Mouse (Mus musculus) liver, embryonic 14.5 days (tissue): ENCODE measurements around the gene Nacc1. TPM values are rescaled to one million over a fixed set of nuclear protein-coding genes. Genes with fewer than 3 reads are reported as not detected.

Experiments used
- ATAC-seq: fragments of 200-750 bp; cut with Nextera tagmentation; 2 replicates; pipeline ENCODE4 v1.8.0; 2017; ENCODE audit warnings: moderate number of reproducible peaks, mild to moderate bottlenecking, moderate library complexity; ENCODE audit not compliant: insufficient read depth
- DNase-seq, 3 experiments: peaks; one replicate each; pipeline ENCODE4 v3.0.0-alpha.2; 2012 to 2013; ENCODE audit warnings: low read depth in 3 of 3, low spot score in 3 of 3
- H3K27ac ChIP-seq: fragments of 300-500 bp; sonication (generic); 2 replicates; pipeline ENCODE4 v1.5.1; 2014; ENCODE audit warnings: moderate library complexity, mild to moderate bottlenecking, control low read depth, inconsistent platforms
- H3K27me3 ChIP-seq: fragments of 300-500 bp; sonication (generic); 2 replicates; pipeline ENCODE4 v1.6.1; 2014; ENCODE audit warnings: mild to moderate bottlenecking, low read length, moderate library complexity; ENCODE audit not compliant: control insufficient read depth, insufficient read depth
- H3K36me3 ChIP-seq: fragments of 300-500 bp; sonication (generic); replicated peaks from 2 replicates; pipeline ENCODE4 v1.6.1; 2014; ENCODE audit warnings: low read depth; ENCODE audit not compliant: control insufficient read depth, insufficient read depth
- H3K4me1 ChIP-seq, 2 experiments: fragments of 200-500 bp in 1 of 2; fragments of 300-500 bp in 1 of 2; sonication (generic) in 1 of 2; replicated peaks; 2 replicates each; pipeline ENCODE4 v1.6.1; 2012 to 2014; ENCODE audit warnings: antibody characterized with exemption in 1 of 2, inconsistent platforms in 1 of 2, low read length in 1 of 2; ENCODE audit not compliant: control insufficient read depth in 2 of 2, insufficient read depth in 2 of 2
- H3K4me2 ChIP-seq: fragments of 300-500 bp; sonication (generic); 2 replicates; pipeline ENCODE4 v1.6.1; 2014; ENCODE audit warnings: low read depth, mild to moderate bottlenecking, control low read depth, moderate library complexity
- H3K4me3 ChIP-seq, 2 experiments: fragments of 200-500 bp in 1 of 2; fragments of 300-500 bp in 1 of 2; sonication (generic) in 1 of 2; 2 replicates each; pipeline ENCODE4 v1.5.1; 2012 to 2014; ENCODE audit warnings: low read depth in 2 of 2, low read length in 2 of 2, mild to moderate bottlenecking in 2 of 2, control low read depth in 1 of 2, inconsistent platforms in 1 of 2, moderate library complexity in 1 of 2; ENCODE audit not compliant: insufficient read depth in 1 of 2
- H3K9ac ChIP-seq: fragments of 300-500 bp; sonication (generic); replicated peaks from 2 replicates; pipeline ENCODE4 v1.6.1; 2014; ENCODE audit warnings: mild to moderate bottlenecking, control low read depth, moderate library complexity
- H3K9me3 ChIP-seq: fragments of 300-500 bp; sonication (generic); 2 replicates; pipeline ENCODE4 v1.6.1; 2016; ENCODE audit warnings: low read length, mixed read lengths; ENCODE audit not compliant: control insufficient read depth
- CTCF ChIP-seq: IDR thresholded peaks from 2 replicates; pipeline ENCODE4 v1.5.1; 2016; ENCODE audit warnings: antibody characterized with exemption, low read depth, control low read depth
- EP300 ChIP-seq: IDR thresholded peaks from 2 replicates; pipeline ENCODE4 v1.6.1; 2016; ENCODE audit warnings: antibody characterized with exemption, low read depth
- WGBS: fragments of 180-500 bp; shearing (Covaris S2); extraction: QIAGEN DNeasy Blood & Tissue Kit; methylation state at CpG from one replicate; pipeline ENCODE4 v1.1.7; 2014; ENCODE audit not compliant: insufficient replicate concordance; 5-methylcytosine and 5-hydroxymethylcytosine counted together
- polyA plus RNA-seq, 2 experiments: library from polyadenylated mRNA; depleted of rRNA in 1 of 2; stranded (reverse) in 1 of 2; unstranded in 1 of 2; fragments of >200 nt; fragmentation: Nextera tagmentation in 1 of 2; extraction: Ambion mirVana in 1 of 2; gene quantifications; 2 replicates each; pipeline versions ENCODE4 v1.2.1 to v1.2.3; 2012 to 2014

Gene Nacc1
- polyA plus RNA-seq, 2 experiments = 6.3 to 19.0 TPM

DNA sequence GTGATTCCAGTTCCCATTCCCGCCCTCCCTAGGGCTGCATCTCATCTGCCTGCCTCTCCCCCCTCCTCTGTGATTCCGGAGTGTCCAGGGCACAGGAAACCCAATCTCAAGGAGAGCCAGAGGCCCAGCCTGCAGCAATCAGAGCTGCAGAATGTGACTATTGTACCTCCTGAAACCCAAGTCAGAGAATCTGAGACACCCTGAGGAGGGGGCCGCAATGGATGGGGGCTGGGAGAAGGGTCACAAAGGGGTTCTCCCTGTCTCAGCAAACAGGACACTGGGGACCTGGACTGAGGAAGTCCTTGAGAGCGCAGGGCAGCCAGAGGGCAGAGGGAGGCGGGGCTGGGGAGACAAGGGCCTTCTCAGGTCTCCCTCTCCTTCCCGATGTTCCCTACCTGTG lies 45.3 kb upstream of the Nacc1 start:
- Histone ChIP-seq H3K27me3 (no peaks in the 10 kb centered on the region), H3K9me3 (no peaks in the 10 kb centered on the region), H3K36me3 (no peaks in the 10 kb centered on the region), H3K4me1 (peaks cover 40 to 51% of the 10 kb centered on the region in 2 experiments), H3K4me2 (no peak overlapping the region), H3K9ac (no peak overlapping the region), H3K27ac (no peak overlapping the region), H3K4me3 (no peak overlapping the region)
- TF ChIP-seq EP300 (no peak), CTCF (no peak)
- WGBS = 67% methylated on average over 6 of the region's 6 CpGs
- DNase-seq (no peak), ATAC-seq (no peak)

DNA sequence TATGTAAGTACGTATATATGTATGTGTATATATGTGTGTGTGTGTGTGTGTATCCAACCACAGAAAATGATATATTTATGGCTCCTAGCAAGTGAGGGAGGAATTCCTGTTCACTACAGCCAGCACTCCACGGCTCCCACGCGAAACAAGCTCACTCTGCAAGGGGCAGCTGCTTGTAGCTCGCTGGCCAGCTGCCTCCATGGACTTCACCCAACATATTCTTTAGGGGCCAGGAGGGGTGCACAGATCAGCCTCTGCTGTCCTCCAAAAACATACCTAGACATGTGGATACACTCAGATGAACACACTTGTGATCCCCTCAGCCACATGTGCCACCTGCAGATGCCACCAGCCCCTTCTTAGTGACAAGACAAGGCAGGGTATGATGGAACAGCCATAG lies 44.9 kb upstream of the Nacc1 start:
- Histone ChIP-seq H3K4me1 (peaks cover 40 to 49% of the 10 kb centered on the region in 2 experiments), H3K27ac (peak overlapping the region; percentile 98), H3K9me3 (no peaks in the 10 kb centered on the region), H3K36me3 (no peaks in the 10 kb centered on the region), H3K4me2 (no peak overlapping the region), H3K9ac (no peak overlapping the region), H3K4me3 (no peak overlapping the region), H3K27me3 (no peaks in the 10 kb centered on the region)
- 74% methylated on average over 5 of the region's 5 CpGs for WGBS
- TF ChIP-seq CTCF (no peak), EP300 (no peak)
- ATAC-seq (no peak), DNase-seq (no peak)

DNA sequence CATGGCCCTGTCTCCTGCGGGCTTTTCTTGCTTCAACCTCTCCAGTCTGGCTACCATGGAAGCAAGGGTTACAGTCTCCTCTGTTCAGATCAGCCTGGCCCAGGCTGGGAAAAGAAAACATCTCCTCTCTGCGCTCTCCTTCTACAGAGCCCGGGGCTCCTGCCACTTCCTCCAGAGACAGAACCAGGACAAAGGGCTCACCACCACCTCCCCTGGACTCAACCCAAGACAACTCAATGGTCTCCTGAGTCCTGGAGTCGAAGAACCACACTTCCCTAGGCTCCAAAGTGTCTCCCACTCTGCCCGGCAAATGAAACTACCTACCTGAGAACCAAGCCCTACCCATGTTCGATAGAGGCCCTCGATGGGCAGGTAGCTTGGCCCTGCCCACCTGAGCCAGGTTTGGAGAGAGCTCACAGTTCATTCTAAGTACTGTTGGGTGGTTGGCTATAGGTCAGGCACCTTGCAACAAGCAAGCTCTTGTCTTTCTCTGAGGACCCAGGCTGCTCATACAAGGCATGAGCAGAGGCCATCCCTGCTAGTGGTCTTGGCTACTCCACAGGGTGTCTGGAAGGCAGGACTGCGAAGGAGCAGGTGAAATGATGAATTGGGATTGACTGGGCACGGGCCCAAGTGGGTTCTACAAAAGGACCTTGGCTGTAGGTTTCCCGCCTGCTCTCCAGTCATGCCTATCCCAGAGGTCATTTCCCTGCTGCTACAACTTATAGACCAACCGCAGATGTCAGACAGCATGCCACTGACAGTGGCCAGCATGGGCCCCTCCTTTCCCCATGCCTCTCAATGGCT lies 43.9 kb upstream of the Nacc1 start:
- Histone ChIP-seq H3K27ac (peak overlapping the region; percentile 98), H3K27me3 (no peaks in the 10 kb centered on the region), H3K4me1 (peaks cover 44 to 55% of the 10 kb centered on the region in 2 experiments), H3K4me3 (peak overlapping the region; percentile 7 to 35; a peak in 3 of 4 replicates), H3K9ac (peak overlapping the region; percentile 84), H3K4me2 (peak overlapping the region; percentile 67), H3K9me3 (no peaks in the 10 kb centered on the region), H3K36me3 (peaks cover 2% of the 10 kb centered on the region; the same call in 1 of the 2 replicates)
- no peak for TF ChIP-seq CTCF
- TF ChIP-seq EP300 = no peak
- DNase-seq = no peak
- no peak for ATAC-seq
- WGBS = 50% methylated on average over 11 of the region's 11 CpGs

DNA sequence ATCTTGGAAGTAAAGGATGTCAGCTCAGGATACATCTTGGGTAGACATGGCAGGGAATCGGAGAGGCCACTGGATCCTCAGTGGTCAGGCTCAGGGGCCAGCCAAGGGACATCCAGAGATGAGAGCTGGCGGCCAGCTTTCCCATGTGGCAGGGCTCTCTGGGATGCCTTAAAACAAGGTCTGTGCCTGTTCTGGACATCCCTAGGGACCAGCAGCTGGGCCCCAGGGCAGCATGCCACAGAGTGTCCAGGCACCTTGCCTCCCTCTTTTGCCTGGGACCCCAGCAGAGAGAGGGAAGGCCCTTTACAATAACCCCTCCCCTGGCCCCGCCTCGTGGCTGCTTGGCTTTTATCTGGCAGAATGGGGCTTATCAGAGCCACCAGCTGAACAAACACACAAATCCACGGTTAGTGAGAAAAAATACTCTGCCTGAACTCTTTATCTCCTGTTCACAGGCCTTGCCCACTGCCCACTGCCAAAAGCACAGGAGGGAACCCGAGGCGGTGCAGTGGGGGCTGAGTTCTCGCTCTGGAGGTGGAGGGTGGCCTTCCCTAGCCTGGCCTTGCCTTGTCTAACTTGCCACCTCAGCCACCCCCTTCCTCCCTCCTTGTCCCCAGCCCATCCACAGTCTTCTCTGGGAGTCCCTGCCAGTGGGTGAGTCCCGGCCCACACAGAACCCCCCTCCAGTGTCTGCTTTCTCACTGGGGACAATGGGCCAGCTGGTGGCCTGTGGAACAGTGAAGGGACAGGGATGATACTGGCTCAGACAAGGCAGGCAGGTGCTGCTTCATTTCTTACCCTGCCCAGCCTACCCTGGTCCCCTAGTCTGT lies 43.1 kb upstream of the Nacc1 start:
- 8% methylated on average over 9 of the region's 9 CpGs for WGBS
- H3K27ac ChIP-seq = peak overlapping the region; percentile 98
- H3K4me2 ChIP-seq = peak overlapping the region; percentile 67
- H3K36me3 ChIP-seq = peaks cover 2% of the 10 kb centered on the region; the same call in 1 of the 2 replicates
- H3K9me3 ChIP-seq = no peaks in the 10 kb centered on the region
- H3K9ac ChIP-seq = peak overlapping the region; percentile 84
- H3K27me3 ChIP-seq = no peaks in the 10 kb centered on the region
- DNase-seq (peak; percentile 90 to 95 (median 93)), ATAC-seq (peak; percentile 92)
- peak overlapping the region; percentile 21 to 35 for H3K4me3 ChIP-seq
- TF ChIP-seq EP300 = peak; percentile 99
- no peak for TF ChIP-seq CTCF
- peaks cover 50 to 63% of the 10 kb centered on the region in 2 experiments for H3K4me1 ChIP-seq
